Mouse (Mus musculus) T-helper 1 cell (primary cell): ENCODE results near the gene H2al1g.
"Not testable (repeated sequence)": the region's sequence is repeated elsewhere in the genome, so short reads cannot be mapped to it uniquely, and the experiment has no call there.

Experiments used
- in situ Hi-C: fragments of 300-600 bp; cut with MboI, MseI; formaldehyde crosslinking; loops from one replicate; pipeline ENCODE4 v1.15.1; 2025; ENCODE audit warnings: high pct_unique_total_duplicates

The H2al1g gene

GRCm38 (mm10) chrX:11317956-11318355, at the start of gene H2al1g:
Gene H2al1g (plus strand): TSS chrX:11318256.
- in situ Hi-C loops: loop anchor here (5.0 to 25.0 kb wide), 3 partner anchors 36 to 1456 kb away; no protein-coding TSS in a partner anchor

- in situ Hi-C loops: no loop called here
Observed at GRCm38 (mm10) chrX:11269074-11269473, 49.0 kb upstream of the H2al1g start.

DNA sequence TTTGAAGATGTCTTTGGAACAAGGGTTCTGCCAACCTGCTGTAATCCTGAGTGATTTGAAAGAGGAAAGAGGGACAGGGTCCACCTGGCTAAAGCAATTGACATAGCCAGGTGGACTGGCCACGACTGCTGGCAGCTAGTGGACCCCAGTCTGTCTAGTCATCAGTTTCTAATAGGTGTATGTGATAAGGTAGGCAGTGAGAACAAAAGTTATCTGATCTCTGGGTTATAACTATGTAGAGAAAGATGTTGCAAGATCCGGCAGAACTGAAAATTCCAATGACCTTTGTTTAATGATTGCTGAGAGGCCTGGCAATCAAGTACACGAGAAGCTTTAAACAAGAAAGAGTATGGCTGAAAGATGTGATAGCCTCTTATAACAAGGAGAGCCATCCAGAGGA, 44.9 kb upstream of the H2al1g start:
- in situ Hi-C loops: no loop called here

DNA sequence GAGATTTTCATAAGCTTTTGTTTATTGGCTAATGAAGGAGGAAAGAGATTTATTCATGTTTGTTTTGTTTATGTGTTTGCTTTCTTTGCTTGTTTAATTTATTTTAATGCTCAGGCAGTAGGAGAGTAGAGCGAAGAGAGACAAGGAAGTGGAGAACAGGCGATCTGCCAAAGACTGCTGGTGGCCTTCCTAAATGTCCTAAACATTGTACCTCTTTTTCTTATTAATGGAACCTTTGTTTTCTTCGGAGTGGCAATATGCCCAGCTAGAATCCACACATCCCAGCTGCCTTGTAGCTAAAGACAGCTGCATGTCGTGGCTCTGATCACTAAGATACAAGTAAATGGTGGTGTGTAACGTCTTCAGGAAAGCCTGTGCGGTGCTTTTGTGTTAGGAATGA, 41.0 kb upstream of the H2al1g start:
- in situ Hi-C loops: no loop called here

DNA sequence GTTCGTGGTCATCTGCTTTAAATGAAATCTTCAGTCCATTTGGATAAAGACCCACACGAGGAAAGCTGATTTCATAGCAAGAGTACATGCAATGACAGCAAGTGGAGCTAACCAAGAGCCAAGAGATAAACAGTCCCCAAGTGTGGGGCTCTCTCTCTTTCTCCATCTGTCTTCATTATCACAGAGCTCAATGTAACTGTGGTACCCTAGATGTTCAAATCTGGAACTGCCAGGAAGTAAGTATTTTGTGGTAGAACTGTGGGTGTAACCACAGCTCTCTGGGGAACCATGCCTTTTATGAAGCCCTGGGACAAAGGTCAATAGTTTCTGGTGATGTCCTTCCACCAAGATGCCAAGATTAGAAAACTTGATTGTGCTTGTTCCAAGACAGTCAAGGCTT, 37.3 kb upstream of the H2al1g start:
- in situ Hi-C loops: loop anchor here (5.0 kb wide), 1 partner anchor 37 kb away; the partner anchor contains the start of genes H2al1f and H2al1g

GRCm38 (mm10) chrX:11288306-11288882, 29.7 kb upstream of the H2al1g start:
- in situ Hi-C loops: no loop called here

DNA sequence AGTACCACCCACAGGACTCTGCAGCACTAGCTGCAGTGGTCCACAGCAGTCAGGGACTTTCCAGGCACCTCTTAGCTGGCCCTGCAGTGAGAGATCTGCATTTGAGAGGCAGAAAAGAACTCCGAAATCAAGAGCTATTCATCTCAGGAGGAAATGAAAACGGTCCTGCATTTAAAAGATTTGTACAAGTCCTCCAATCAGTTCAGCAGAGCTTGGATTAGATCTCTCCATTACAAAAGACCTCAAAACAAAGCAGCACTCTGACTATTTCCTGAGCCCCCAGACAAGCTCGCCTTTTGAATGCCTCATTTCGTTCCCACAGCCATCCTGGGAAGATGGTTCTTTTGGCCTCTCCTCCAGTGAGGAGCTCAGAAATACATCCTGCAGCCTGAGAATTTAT, 28.8 kb upstream of the H2al1g start:
- in situ Hi-C loops: no loop called here

GRCm38 (mm10) chrX:11298957-11299356, 19.1 kb upstream of the H2al1g start, which contains the start of gene H2al1a:
Gene H2al1a (plus strand): TSS chrX:11299257.
- in situ Hi-C loops: not testable (repeated sequence)

GRCm38 (mm10) chrX:11302132-11302531, 15.9 kb upstream of the H2al1g start, which contains the start of gene H2al1b:
Gene H2al1b (plus strand): TSS chrX:11302432.
- in situ Hi-C loops: loop anchor here (25.0 kb wide), 2 partner anchors 690 to 1440 kb away; no protein-coding TSS in a partner anchor

DNA sequence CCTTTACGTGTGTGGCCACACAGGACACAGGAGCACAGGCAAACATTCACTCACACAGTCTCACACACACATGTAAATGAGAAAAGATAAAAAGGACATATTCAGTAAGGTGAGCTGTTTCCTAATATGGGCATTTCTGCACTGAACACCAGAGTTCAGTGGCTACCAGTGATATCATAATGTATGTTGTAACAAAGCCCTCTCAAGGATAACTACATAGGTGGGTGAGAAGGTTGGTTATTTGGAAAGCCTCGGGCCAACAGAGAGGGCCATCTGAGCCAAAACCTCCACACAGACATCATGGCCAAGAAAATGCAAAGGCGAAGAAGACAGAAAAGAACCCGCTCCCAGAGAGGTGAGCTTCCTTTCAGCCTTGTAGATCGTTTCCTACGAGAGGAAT, 12.7 kb upstream of the H2al1g start, which contains the start of gene H2al1c:
H2al1c (plus strand) TSS at position 301 of the 400 bp plus-strand sequence.
- in situ Hi-C loops: loop anchor here (25.0 kb wide), 2 partner anchors 693 to 1443 kb away; no protein-coding TSS in a partner anchor

- in situ Hi-C loops: loop anchor here (25.0 kb wide), 2 partner anchors 696 to 1446 kb away; no protein-coding TSS in a partner anchor
Observed at GRCm38 (mm10) chrX:11308524-11308923, 9.5 kb upstream of the H2al1g start, which contains the start of gene H2al1d. Gene H2al1d (plus strand): TSS chrX:11308824.

GRCm38 (mm10) chrX:11311634-11312033, 6.4 kb upstream of the H2al1g start, which contains the start of gene H2al1e:
Gene H2al1e (plus strand): TSS chrX:11311934.
- in situ Hi-C loops: loop anchor here (25.0 kb wide), 2 partner anchors 699 to 1449 kb away; no protein-coding TSS in a partner anchor

GRCm38 (mm10) chrX:11314858-11315257, 3.2 kb upstream of the H2al1g start, which contains the start of gene H2al1f:
Gene H2al1f (plus strand): TSS chrX:11315158.
- in situ Hi-C loops: loop anchor here (5.0 to 25.0 kb wide), 3 partner anchors 33 to 1453 kb away; no protein-coding TSS in a partner anchor

- in situ Hi-C loops: loop anchor here (25.0 kb wide), 2 partner anchors 709 to 1459 kb away; no protein-coding TSS in a partner anchor
Observed at GRCm38 (mm10) chrX:11321192-11321591, 3.1 kb downstream of the H2al1g start, which contains the start of gene H2al1h. Gene H2al1h (plus strand): TSS chrX:11321492.

GRCm38 (mm10) chrX:11324359-11324758, 6.3 kb downstream of the H2al1g start, which contains the start of gene H2al1i:
Gene H2al1i (plus strand): TSS chrX:11324659.
- in situ Hi-C loops: loop anchor here (25.0 kb wide), 2 partner anchors 712 to 1462 kb away; no protein-coding TSS in a partner anchor

DNA sequence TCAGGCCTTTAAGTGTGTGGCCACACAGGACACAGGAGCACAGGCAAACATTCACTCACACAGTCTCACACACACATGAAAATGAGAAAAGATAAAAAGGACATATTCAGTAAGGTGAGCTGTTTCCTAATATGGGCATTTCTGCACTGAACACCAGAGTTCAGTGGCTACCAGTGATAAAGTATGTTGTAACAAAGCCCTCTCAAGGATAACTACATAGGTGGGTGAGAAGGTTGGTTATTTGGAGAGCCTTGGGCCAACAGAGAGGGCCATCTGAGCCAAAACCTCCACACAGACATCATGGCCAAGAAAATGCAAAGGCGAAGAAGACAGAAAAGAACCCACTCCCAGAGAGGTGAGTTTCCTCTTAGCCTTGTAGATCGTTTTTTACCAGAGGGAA, 9.5 kb downstream of the H2al1g start, which contains the start of gene H2al1j:
H2al1j (plus strand) TSS at position 301 of the 400 bp plus-strand sequence.
- in situ Hi-C loops: not testable (repeated sequence)

DNA sequence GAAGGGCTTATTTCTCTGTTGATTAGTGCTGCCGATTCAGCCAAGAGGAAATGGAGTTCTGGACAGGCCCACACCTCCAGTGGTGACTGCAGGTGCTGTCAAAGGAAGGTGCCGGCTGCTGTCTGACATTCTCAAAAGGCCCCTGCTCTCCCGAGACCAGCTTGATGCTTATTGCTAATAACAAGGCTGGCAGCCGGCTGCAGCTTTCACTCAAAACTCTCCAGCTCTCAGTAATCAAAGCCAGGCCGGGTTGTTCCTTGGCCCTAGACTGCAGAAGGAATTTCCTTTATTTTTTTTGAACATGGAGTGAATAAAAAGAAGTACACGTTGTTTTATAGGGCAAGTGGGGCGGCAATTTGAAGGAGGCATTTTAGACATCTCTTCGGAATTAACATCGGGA, 27.7 kb downstream of the H2al1g start:
- in situ Hi-C loops: no loop called here

DNA sequence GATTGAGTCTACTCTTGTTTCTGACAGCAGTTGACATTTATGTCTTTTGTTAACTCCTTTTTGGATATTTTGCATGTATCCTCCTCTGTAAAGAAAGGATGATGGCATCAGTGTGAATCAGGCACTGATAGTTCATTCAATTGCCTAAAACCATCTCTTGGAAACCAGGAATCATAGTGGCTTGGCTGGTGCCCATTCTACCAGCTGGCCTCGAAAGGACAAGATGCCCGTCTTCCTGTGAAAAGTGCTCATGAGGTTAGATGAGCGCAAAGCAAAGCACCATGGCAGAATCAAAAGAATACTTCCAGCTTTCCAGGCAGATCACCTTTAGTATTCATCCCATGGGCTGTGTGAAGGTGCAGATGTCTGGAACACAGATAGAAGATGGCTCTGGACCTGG, 28.7 kb downstream of the H2al1g start:
- in situ Hi-C loops: no loop called here

DNA sequence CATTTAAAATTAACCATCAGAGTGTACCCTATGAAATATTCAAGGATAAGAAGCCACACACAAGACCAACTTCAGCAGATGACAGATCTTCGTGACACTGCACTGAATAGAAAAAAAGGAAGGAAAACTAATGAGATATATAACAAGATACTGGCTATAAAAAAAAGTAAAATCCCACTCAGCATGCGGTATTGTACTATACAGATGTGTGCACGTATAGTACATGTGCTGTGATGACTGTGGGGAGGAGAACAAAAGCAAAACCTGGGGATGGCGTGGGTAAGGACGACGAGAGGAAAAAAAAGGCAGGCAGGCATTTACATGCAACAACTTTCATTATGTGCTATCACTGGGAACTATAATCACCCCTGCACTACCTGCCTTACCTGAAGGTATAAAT, 42.8 kb downstream of the H2al1g start:
- in situ Hi-C loops: no loop called here

DNA sequence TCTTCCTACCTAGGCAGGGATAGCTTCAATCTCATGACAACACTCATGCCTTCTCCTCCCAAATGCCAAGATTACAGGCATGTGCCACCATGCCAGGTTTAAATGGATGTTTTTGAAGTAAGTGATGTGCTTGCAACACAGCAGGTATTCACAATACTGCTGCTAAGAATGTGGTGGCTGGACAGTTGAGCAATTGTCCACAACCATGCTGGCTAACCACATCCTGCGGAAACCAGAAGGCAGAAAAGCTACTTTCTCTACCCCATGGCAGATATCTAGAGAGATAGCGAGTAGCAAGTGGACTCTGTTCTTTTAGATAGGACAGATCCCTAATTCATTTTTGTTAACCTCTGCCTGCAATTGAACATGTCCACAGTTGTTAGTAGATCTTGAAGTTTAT, 43.2 kb downstream of the H2al1g start:
- in situ Hi-C loops: no loop called here

- in situ Hi-C loops: no loop called here
Observed at GRCm38 (mm10) chrX:11363890-11364289, 45.8 kb downstream of the H2al1g start.

DNA sequence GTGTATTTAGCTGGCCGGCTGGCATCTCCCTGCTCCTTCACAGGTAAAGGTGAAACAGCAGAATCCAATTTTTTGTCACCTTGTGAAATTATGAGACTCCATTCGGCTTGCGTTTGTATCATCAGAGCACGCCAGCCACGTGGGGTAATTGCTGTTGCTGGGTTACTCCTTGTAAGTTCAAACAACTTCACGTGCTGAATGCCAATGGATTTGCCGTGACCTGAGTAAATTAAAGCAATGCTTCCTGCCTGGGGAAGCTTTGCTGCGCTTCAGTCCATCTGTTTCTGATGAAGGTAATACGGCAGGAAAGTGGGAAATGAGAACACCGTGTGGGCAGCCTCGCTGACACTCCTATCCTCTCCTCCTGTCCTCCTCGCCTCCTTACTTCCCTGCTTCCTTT, 47.1 kb downstream of the H2al1g start:
- in situ Hi-C loops: no loop called here
